Mouse (Mus musculus): ENCODE results near the gene Cdkl4. TPM values are rescaled to one million over a fixed set of nuclear protein-coding genes. Genes with fewer than 3 reads are reported as not detected.
A peak's percentile ranks its signal among the peaks of the same experiment; 100 is the strongest.

The Cdkl4 gene
- polyA plus RNA-seq, 1 experiment from 2014 or later: 0.73 TPM

GRCm38 (mm10) chr17:80492274-80492673 lies 85.3 kb downstream of the Cdkl4 start:
- no peaks in the 10 kb centered on the region for H3K36me3 ChIP-seq
- no peak overlapping the region for H3K27ac ChIP-seq
- H3K9me3 ChIP-seq: no peaks in the 10 kb centered on the region
- H3K27me3 ChIP-seq: no peaks in the 10 kb centered on the region
- ATAC-seq (ENCODE audit: low FRiP score, low read depth): no peak
- H3K4me2 ChIP-seq (replicated peaks): no peak overlapping the region
- H3K4me1 ChIP-seq: no peaks in the 10 kb centered on the region
- H3K9ac ChIP-seq: no peak overlapping the region
- 94% methylated on average over 4 of the region's 4 CpGs for WGBS
- no peak overlapping the region for H3K4me3 ChIP-seq

GRCm38 (mm10) chr17:80490166-80490565 lies 87.4 kb downstream of the Cdkl4 start:
- H3K4me2 ChIP-seq (replicated peaks): no peak overlapping the region
- no peak overlapping the region for H3K4me3 ChIP-seq
- no peaks in the 10 kb centered on the region for H3K9me3 ChIP-seq
- no peaks in the 10 kb centered on the region for H3K27me3 ChIP-seq
- H3K27ac ChIP-seq: no peak overlapping the region
- H3K4me1 ChIP-seq: no peaks in the 10 kb centered on the region
- no peak overlapping the region for H3K9ac ChIP-seq
- no peak for ATAC-seq (ENCODE audit: low FRiP score, low read depth)
- WGBS: 62% methylated on average over 5 of the region's 5 CpGs
- H3K36me3 ChIP-seq: no peaks in the 10 kb centered on the region

- H3K36me3 ChIP-seq: no peaks in the 10 kb centered on the region
- no peak overlapping the region for H3K27ac ChIP-seq
- ATAC-seq (ENCODE audit: low FRiP score, low read depth): no peak
- WGBS: 71% methylated on average over 3 of the region's 3 CpGs
- H3K27me3 ChIP-seq: no peaks in the 10 kb centered on the region
- H3K4me2 ChIP-seq (replicated peaks): no peak overlapping the region
- no peaks in the 10 kb centered on the region for H3K4me1 ChIP-seq
- no peak overlapping the region for H3K4me3 ChIP-seq
- no peak overlapping the region for H3K9ac ChIP-seq
- no peaks in the 10 kb centered on the region for H3K9me3 ChIP-seq
These were observed 88.7 kb downstream of the Cdkl4 start for GRCm38 (mm10) chr17:80488918-80489317.

GRCm38 (mm10) chr17:80485160-80485559 lies 92.5 kb downstream of the Cdkl4 start:
- Histone ChIP-seq H3K4me1 (peaks cover 9% of the 10 kb centered on the region), H3K4me3 (no peak overlapping the region), H3K9ac (no peak overlapping the region), H3K9me3 (no peaks in the 10 kb centered on the region), H3K4me2 (replicated peaks) (no peak overlapping the region), H3K27me3 (no peaks in the 10 kb centered on the region), H3K27ac (no peak overlapping the region), H3K36me3 (no peaks in the 10 kb centered on the region)
- ATAC-seq (ENCODE audit: low FRiP score, low read depth): no peak
- 92% methylated on average over 5 of the region's 5 CpGs for WGBS

GRCm38 (mm10) chr17:80480855-80481224 lies 96.8 kb downstream of the Cdkl4 start:
- peaks cover 22% of the 10 kb centered on the region for H3K4me1 ChIP-seq
- peak overlapping the region; percentile 95; the same call in 1 of the 2 replicates for H3K27ac ChIP-seq
- H3K4me3 ChIP-seq: peak overlapping the region; percentile 95
- WGBS: 53% methylated on average over 7 of the region's 7 CpGs
- peaks cover 9% of the 10 kb centered on the region for H3K36me3 ChIP-seq
- no peak for ATAC-seq (ENCODE audit: low FRiP score, low read depth)
- H3K27me3 ChIP-seq: no peaks in the 10 kb centered on the region
- H3K9me3 ChIP-seq: no peaks in the 10 kb centered on the region
- H3K9ac ChIP-seq: peak overlapping the region; percentile 96
- H3K4me2 ChIP-seq (replicated peaks): peak overlapping the region; percentile 77

DNA sequence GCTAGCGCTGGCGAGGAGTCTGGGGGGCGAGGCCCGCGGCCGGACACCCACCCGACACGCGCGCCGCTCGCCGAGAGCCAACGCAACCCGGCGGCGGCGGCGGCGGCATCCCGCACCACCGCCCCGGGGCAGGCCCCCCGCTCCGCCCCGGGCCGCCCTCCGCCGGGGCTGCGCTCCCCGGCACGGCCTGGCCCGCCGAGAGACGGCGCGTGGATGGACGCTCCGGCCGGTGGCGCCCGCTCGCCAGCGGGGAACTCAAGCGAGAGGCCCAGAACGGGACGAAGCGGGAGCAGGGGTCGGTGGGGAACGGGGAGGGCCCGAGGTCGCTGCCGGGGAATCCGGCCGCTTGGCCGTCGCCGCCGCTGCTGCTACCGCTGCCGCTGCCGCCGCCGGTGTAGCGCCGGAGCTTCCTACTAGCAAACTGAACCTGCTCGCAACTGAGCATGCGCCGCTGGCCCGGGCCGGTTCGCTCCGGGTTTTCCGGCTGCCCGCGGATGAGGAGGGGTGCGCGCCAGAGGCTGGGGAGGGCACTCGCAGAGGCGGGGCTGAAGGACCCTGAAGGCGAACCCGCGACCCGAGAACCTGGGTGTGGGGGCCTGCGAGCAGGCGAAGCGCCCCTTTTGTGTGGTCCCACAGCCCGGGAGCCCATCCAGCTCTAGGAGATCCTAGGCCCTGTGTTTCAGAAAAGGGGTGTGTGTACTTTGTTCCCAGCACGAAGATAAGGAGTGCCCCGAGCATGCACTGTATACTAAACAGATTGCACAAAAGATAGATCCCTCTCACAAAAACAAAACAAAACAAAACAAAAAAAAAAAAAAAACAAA lies 97.4 kb downstream of the Cdkl4 start, which contains the start of gene Sos1:
Gene Sos1 (minus strand): TSS at position 423 of the 824 bp plus-strand sequence.
- Histone ChIP-seq H3K4me3 (peak within 1 kb of the TSS; percentile 95), H3K36me3 (peaks cover 9% of the 10 kb centered on the region), H3K27me3 (no peaks in the 10 kb centered on the region), H3K4me1 (peaks cover 22% of the 10 kb centered on the region), H3K9me3 (no peaks in the 10 kb centered on the region), H3K9ac (peak within 1 kb of the TSS; percentile 96), H3K4me2 (replicated peaks) (peak within 1 kb of the TSS; percentile 77), H3K27ac (peak within 1 kb of the TSS; percentile 95)
- peak; percentile 86 for ATAC-seq (ENCODE audit: low FRiP score, low read depth)
- WGBS: under 1% methylated on average over 75 of the region's 90 CpGs

- Histone ChIP-seq H3K4me1 (peaks cover 22% of the 10 kb centered on the region), H3K27me3 (no peaks in the 10 kb centered on the region), H3K9ac (peak overlapping the region; percentile 96), H3K4me3 (peak overlapping the region; percentile 95), H3K9me3 (no peaks in the 10 kb centered on the region), H3K27ac (peak overlapping the region; percentile 95), H3K36me3 (peaks cover 13% of the 10 kb centered on the region), H3K4me2 (replicated peaks) (peak overlapping the region; percentile 77)
- peak; percentile 32 for ATAC-seq (ENCODE audit: low FRiP score, low read depth)
- WGBS: under 1% methylated on average over 59 of the region's 71 CpGs
These were observed 98.2 kb downstream of the Cdkl4 start for GRCm38 (mm10) chr17:80479295-80480030.

DNA sequence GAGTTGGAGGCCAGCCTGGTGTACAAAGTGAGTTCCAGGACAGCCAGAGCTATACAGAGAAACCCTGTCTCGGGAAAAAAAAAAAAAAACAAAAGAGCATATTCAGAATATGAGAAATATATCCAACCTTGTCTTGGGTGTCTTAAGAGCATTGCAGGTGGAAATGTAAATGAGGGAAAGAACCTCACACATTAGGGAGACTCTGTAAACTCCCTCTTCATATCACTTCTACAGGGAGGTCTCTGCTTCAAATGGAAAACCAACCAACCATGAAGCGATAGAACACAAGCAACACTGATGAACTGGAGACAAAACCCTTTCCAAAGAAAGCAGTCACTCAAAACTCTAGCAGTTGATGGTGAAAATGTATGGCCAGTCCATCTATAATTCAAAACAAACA lies 99.9 kb downstream of the Cdkl4 start:
- H3K27me3 ChIP-seq: no peaks in the 10 kb centered on the region
- H3K36me3 ChIP-seq: peaks cover 14% of the 10 kb centered on the region
- no peaks in the 10 kb centered on the region for H3K9me3 ChIP-seq
- H3K4me3 ChIP-seq: no peak overlapping the region
- ATAC-seq (ENCODE audit: low FRiP score, low read depth): no peak
- H3K4me1 ChIP-seq: peaks cover 22% of the 10 kb centered on the region
- 96% methylated on average over 2 of the region's 2 CpGs for WGBS
- H3K9ac ChIP-seq: no peak overlapping the region
- H3K27ac ChIP-seq: no peak overlapping the region
- H3K4me2 ChIP-seq (replicated peaks): no peak overlapping the region

DNA sequence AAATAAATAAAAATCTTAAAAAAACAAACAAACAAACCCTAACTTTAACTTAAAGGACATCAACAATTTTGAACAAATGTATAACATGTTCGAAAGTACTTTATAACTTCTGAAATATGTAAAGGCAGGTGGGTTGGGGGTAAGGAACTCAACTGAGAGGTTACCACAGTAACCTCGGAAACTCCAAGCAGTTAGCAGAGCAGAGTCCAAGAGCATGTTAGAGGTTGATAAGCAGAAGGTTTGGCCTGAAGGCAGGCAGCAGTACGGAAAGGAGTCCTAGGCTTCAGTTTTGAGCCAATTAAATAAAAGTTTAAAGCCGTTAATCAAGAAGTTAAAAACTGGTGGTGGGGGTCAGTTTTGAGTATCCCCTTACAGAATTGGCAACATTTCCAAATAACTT lies 101.1 kb downstream of the Cdkl4 start:
- Histone ChIP-seq H3K4me2 (replicated peaks) (no peak overlapping the region), H3K4me3 (no peak overlapping the region), H3K27me3 (no peaks in the 10 kb centered on the region), H3K9me3 (no peaks in the 10 kb centered on the region), H3K36me3 (peaks cover 14% of the 10 kb centered on the region), H3K4me1 (peaks cover 22% of the 10 kb centered on the region), H3K27ac (no peak overlapping the region), H3K9ac (no peak overlapping the region)
- WGBS: 77% methylated on average over 4 of the region's 4 CpGs
- ATAC-seq (ENCODE audit: low FRiP score, low read depth): no peak

Other genes with a start within 250 kb of the Cdkl4 start
- 2.3 and 2.7 TPM in 2 replicates for gene Gm10190, start 204.3 kb downstream of the Cdkl4 start, polyA plus RNA-seq (2015; fragmentation: Nextera tagmentation; extraction: Ambion mirVana)
- 5.3 and 5.4 TPM in 2 replicates for gene Sos1, start 97.4 kb downstream of the Cdkl4 start, polyA plus RNA-seq (2015; fragmentation: Nextera tagmentation; extraction: Ambion mirVana)
- 29.0 and 31.7 TPM in 2 replicates for gene Map4k3, start 150.7 kb upstream of the Cdkl4 start, polyA plus RNA-seq (2015; fragmentation: Nextera tagmentation; extraction: Ambion mirVana)

Measured in limb, embryonic 13.5 days (tissue).